Mouse (Mus musculus) T-helper 2 cell (primary cell): Measurements from ENCODE around the gene Slc22a1.

ENCODE experiments used
- in situ Hi-C: fragments of 300-600 bp; cut with MboI, MseI; formaldehyde crosslinking; loops from one replicate; pipeline ENCODE4 v1.15.1; 2025; ENCODE audit warnings: high pct_unique_total_duplicates

Slc22a1 gene

GRCm38 (mm10) chr17:12675646-12676045 lies at the start of gene Slc22a1:
Slc22a1 (minus strand) TSS chr17:12675829.
- in situ Hi-C loops: no loop called here

GRCm38 (mm10) chr17:12724767-12725744 lies 49.4 kb upstream of the Slc22a1 start:
- in situ Hi-C loops: no loop called here

- in situ Hi-C loops: no loop called here
These were observed 48.5 kb upstream of the Slc22a1 start for GRCm38 (mm10) chr17:12723986-12724766.

GRCm38 (mm10) chr17:12722622-12723021 lies 47.0 kb upstream of the Slc22a1 start:
- in situ Hi-C loops: no loop called here

- in situ Hi-C loops: no loop called here
These were observed 45.7 kb upstream of the Slc22a1 start for GRCm38 (mm10) chr17:12721118-12721886.

GRCm38 (mm10) chr17:12718251-12718650 lies 42.6 kb upstream of the Slc22a1 start:
- in situ Hi-C loops: no loop called here

- in situ Hi-C loops: no loop called here
These were observed 41.8 kb upstream of the Slc22a1 start for GRCm38 (mm10) chr17:12717445-12717844.

- in situ Hi-C loops: no loop called here
These were observed 39.4 kb upstream of the Slc22a1 start for GRCm38 (mm10) chr17:12715032-12715431.

GRCm38 (mm10) chr17:12714080-12714561 lies 38.5 kb upstream of the Slc22a1 start:
- in situ Hi-C loops: no loop called here

GRCm38 (mm10) chr17:12712993-12713392 lies 37.4 kb upstream of the Slc22a1 start:
- in situ Hi-C loops: no loop called here

GRCm38 (mm10) chr17:12712191-12712590 lies 36.6 kb upstream of the Slc22a1 start:
- in situ Hi-C loops: no loop called here

GRCm38 (mm10) chr17:12710976-12711375 lies 35.3 kb upstream of the Slc22a1 start:
- in situ Hi-C loops: no loop called here

- in situ Hi-C loops: no loop called here
These were observed 34.6 kb upstream of the Slc22a1 start for GRCm38 (mm10) chr17:12710050-12710780.

- in situ Hi-C loops: no loop called here
These were observed 32.8 kb upstream of the Slc22a1 start for GRCm38 (mm10) chr17:12708398-12708797.

GRCm38 (mm10) chr17:12706590-12707049 lies 31.0 kb upstream of the Slc22a1 start:
- in situ Hi-C loops: no loop called here

GRCm38 (mm10) chr17:12702901-12703300 lies 27.3 kb upstream of the Slc22a1 start:
- in situ Hi-C loops: no loop called here

- in situ Hi-C loops: no loop called here
These were observed 24.7 kb upstream of the Slc22a1 start for GRCm38 (mm10) chr17:12700373-12700772.

GRCm38 (mm10) chr17:12691899-12692298 lies 16.3 kb upstream of the Slc22a1 start:
- in situ Hi-C loops: loop anchor here (5.0 kb wide), 1 partner anchor 45 kb away; no protein-coding TSS in a partner anchor

GRCm38 (mm10) chr17:12689537-12689936 lies 13.9 kb upstream of the Slc22a1 start:
- in situ Hi-C loops: no loop called here

- in situ Hi-C loops: no loop called here
These were observed 12.9 kb upstream of the Slc22a1 start for GRCm38 (mm10) chr17:12688427-12689110.
